Mouse (Mus musculus): ENCODE results near the gene 6820408C15Rik. TPM values are rescaled to one million over a fixed set of nuclear protein-coding genes. Genes with fewer than 3 reads are reported as not detected.

Gene 6820408C15Rik
- total and polyA plus RNA-seq, 3 experiments = not detected

GRCm38 (mm10) chr2:152436405-152436901 is 21.1 kb downstream of the 6820408C15Rik start:
- no peak for DNase-seq (ENCODE audit: extremely low read depth)
- Histone ChIP-seq H3K4me1 (ENCODE audit: control insufficient read depth in 1 of 2, insufficient read depth in 2 of 2) (peaks cover 2 to 3% of the 10 kb centered on the region in 2 experiments; a peak in 2 of 4 replicates), H3K9ac (ENCODE audit: insufficient read depth, low read depth) (no peak overlapping the region), H3K9me3 (replicated peaks; ENCODE audit: low read length) (peaks cover 2% of the 10 kb centered on the region), H3K27me3 (replicated peaks) (peaks cover 68% of the 10 kb centered on the region), H3K27ac (ENCODE audit: insufficient read depth, low read depth) (no peak overlapping the region), H3K4me3 (replicated peaks in 1 of 3; ENCODE audit: low read depth in 2 of 3, low read length in 2 of 3, poor library complexity in 1 of 3) (no peak overlapping the region), H3K36me3 (replicated peaks in 1 of 2; ENCODE audit: control insufficient read depth in 1 of 2, insufficient read depth in 1 of 2, low read length in 1 of 2) (no peaks in the 10 kb centered on the region), H3K4me2 (ENCODE audit: insufficient read depth, low read depth, poor library complexity, severe bottlenecking) (no peak overlapping the region), H3K79me2 (replicated peaks; ENCODE audit: control insufficient read depth, extremely low read depth, insufficient read depth, poor library complexity, severe bottlenecking) (no peaks in the 10 kb centered on the region)
- dilution Hi-C loops (cut with MboI; ENCODE audit: extremely low pct_ligation_motif_present, extremely low pct_unique_long_range_greater_than_20kb, low sequenced_read_pairs) = no loop called here
- in situ Hi-C loops (cut with MboI; ENCODE audit: low pct_ligation_motif_present, low pct_unique_long_range_greater_than_20kb, low sequenced_read_pairs) = no loop called here
- TF ChIP-seq UBTF (IDR thresholded peaks at IDR 0.05; ENCODE audit: low read depth, low read length) = no peak

DNA sequence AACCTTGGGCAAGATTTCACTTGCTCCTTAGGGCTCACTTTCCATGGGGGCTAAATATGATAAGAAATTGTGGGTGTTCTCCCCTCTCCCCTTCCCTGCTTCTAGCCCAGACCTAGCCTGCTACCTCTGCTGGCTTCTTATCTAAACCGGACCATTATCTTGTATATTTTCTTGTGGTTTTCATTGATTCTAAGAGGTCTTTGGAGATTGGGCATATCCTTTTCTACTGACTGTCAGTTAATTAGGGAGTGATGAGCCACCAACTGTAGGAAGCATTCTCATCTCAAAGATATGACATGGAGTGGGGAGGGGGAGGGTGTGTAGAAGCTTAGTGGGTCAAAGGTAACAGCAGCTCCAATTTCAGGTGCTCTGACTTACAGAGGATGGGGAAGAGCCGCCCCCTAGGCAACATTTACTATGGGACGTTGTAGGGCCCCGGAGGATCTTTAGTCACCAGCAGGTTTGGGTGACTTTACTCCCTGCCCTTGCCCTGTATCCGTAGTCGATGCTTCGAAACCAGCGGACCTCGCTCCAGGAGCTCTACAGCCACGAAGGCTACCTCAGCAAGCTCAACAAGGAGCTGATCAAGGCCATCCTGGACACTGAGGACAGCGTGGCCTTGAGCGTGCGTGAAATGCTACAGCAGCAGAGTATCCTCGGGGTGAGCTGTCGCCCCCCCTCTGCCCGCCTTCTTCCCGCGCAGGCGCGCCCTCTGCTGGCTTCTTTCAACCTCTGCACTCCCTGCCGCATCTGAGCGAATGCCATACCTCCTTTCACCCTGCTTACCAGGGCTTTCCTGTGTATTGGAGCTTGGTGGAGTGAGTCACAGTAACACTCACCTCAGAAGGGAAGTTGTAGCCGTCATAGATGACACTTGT is 21.8 kb downstream of the 6820408C15Rik start:
- H3K4me3 ChIP-seq (replicated peaks in 1 of 3; ENCODE audit: low read depth in 2 of 3, low read length in 2 of 3, poor library complexity in 1 of 3) = no peak overlapping the region
- H3K27ac ChIP-seq (ENCODE audit: insufficient read depth, low read depth) = no peak overlapping the region
- DNase-seq (ENCODE audit: extremely low read depth) = peak; percentile 51
- H3K27me3 ChIP-seq (replicated peaks) = peaks cover 76% of the 10 kb centered on the region
- H3K36me3 ChIP-seq (replicated peaks in 1 of 2; ENCODE audit: control insufficient read depth in 1 of 2, insufficient read depth in 1 of 2, low read length in 1 of 2) = no peaks in the 10 kb centered on the region
- no peaks in the 10 kb centered on the region for H3K9me3 ChIP-seq (replicated peaks; ENCODE audit: low read length)
- dilution Hi-C loops (cut with MboI; ENCODE audit: extremely low pct_ligation_motif_present, extremely low pct_unique_long_range_greater_than_20kb, low sequenced_read_pairs) = no loop called here
- in situ Hi-C loops (cut with MboI; ENCODE audit: low pct_ligation_motif_present, low pct_unique_long_range_greater_than_20kb, low sequenced_read_pairs) = no loop called here
- no peaks in the 10 kb centered on the region for H3K79me2 ChIP-seq (replicated peaks; ENCODE audit: control insufficient read depth, extremely low read depth, insufficient read depth, poor library complexity, severe bottlenecking)
- H3K4me2 ChIP-seq (ENCODE audit: insufficient read depth, low read depth, poor library complexity, severe bottlenecking) = no peak overlapping the region
- no peak for TF ChIP-seq ELF1 (IDR thresholded peaks at IDR 0.05; ENCODE audit: low read depth, low read length)
- peak; percentile 47 to 86 for TF ChIP-seq CTCF (conservative IDR thresholded peaks at IDR 0.05 in 1 of 2, IDR thresholded peaks at IDR 0.05 in 1 of 2; ENCODE audit: low read depth in 2 of 2, low read length in 2 of 2)
- peak; percentile 70 for TF ChIP-seq MAZ (IDR thresholded peaks at IDR 0.05; ENCODE audit: low read depth, low read length)
- TF ChIP-seq MXI1 (IDR thresholded peaks at IDR 0.05; ENCODE audit: low read depth, low read length) = no peak
- peak; percentile 41 for TF ChIP-seq RAD21 (IDR thresholded peaks at IDR 0.05; ENCODE audit: low read depth, low read length)
- TF ChIP-seq NELFE (IDR thresholded peaks at IDR 0.05; ENCODE audit: low read depth, low read length) = peak; percentile 18; the same call in 1 of the 2 replicates
- peak; percentile 76 for TF ChIP-seq SMC3 (IDR thresholded peaks at IDR 0.05; ENCODE audit: low read depth, low read length)
- no peak for TF ChIP-seq POLR2AphosphoS2 (IDR thresholded peaks at IDR 0.05; ENCODE audit: low read depth, low read length)
- H3K9ac ChIP-seq (ENCODE audit: insufficient read depth, low read depth) = no peak overlapping the region
- H3K4me1 ChIP-seq (ENCODE audit: control insufficient read depth in 1 of 2, insufficient read depth in 2 of 2) = peaks cover 2 to 3% of the 10 kb centered on the region in 2 experiments; a peak in 2 of 4 replicates

DNA sequence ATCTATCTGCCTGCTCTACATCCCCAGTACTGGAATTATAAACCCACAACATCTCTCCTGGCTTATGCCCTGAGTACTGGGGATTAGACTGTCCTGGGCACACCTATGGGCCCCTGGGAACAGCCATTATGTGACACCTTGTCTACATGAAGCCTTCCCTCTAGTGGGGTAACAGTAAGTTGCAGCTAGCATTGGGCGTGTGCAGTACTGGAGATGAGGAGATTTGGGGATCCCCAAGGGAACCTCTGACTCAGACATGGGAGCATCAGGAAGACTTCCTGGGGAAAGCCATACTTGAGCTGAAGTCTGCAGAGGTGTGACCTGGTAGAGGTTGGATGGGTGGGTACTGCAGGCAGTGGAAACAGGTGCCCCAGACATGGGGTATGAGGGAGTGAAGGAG is 23.6 kb downstream of the 6820408C15Rik start:
- in situ Hi-C loops (cut with MboI; ENCODE audit: low pct_ligation_motif_present, low pct_unique_long_range_greater_than_20kb, low sequenced_read_pairs) (no loop called here), dilution Hi-C loops (cut with MboI; ENCODE audit: extremely low pct_ligation_motif_present, extremely low pct_unique_long_range_greater_than_20kb, low sequenced_read_pairs) (no loop called here)
- Histone ChIP-seq H3K4me2 (ENCODE audit: insufficient read depth, low read depth, poor library complexity, severe bottlenecking) (no peak overlapping the region), H3K27ac (ENCODE audit: insufficient read depth, low read depth) (no peak overlapping the region), H3K9me3 (replicated peaks; ENCODE audit: low read length) (no peaks in the 10 kb centered on the region), H3K36me3 (replicated peaks in 1 of 2; ENCODE audit: control insufficient read depth in 1 of 2, insufficient read depth in 1 of 2, low read length in 1 of 2) (no peaks in the 10 kb centered on the region), H3K79me2 (replicated peaks; ENCODE audit: control insufficient read depth, extremely low read depth, insufficient read depth, poor library complexity, severe bottlenecking) (no peaks in the 10 kb centered on the region), H3K4me3 (replicated peaks in 1 of 3; ENCODE audit: low read depth in 2 of 3, low read length in 2 of 3, poor library complexity in 1 of 3) (no peak overlapping the region), H3K27me3 (replicated peaks) (peaks cover 78% of the 10 kb centered on the region), H3K9ac (ENCODE audit: insufficient read depth, low read depth) (no peak overlapping the region), H3K4me1 (ENCODE audit: control insufficient read depth in 1 of 2, insufficient read depth in 2 of 2) (peaks cover 2 to 3% of the 10 kb centered on the region in 2 experiments; a peak in 2 of 4 replicates)
- DNase-seq (ENCODE audit: extremely low read depth) = no peak
- TF ChIP-seq CTCF (conservative IDR thresholded peaks at IDR 0.05 in 1 of 2, IDR thresholded peaks at IDR 0.05 in 1 of 2; ENCODE audit: low read depth in 2 of 2, low read length in 2 of 2) = peak in 1 of 2 experiments; percentile 24; a peak in 1 of 4 replicates
- TF ChIP-seq TBP (conservative IDR thresholded peaks at IDR 0.05; ENCODE audit: low read depth, low read length) = no peak

All from CH12.LX (cell line).